Mouse (Mus musculus): Measurements from ENCODE around the gene Fank1.
A peak's percentile ranks its signal among the peaks of the same experiment; 100 is the strongest.

Fank1 gene

GRCm38 (mm10) chr7:133768027-133768426 is 8.6 kb upstream of the Fank1 start:
- no peak for DNase-seq (ENCODE audit: low spot score)

- DNase-seq (ENCODE audit: low spot score), result no peak
These were observed 8.1 kb upstream of the Fank1 start for GRCm38 (mm10) chr7:133768517-133768916.

- no peak for DNase-seq (ENCODE audit: low spot score)
These were observed 1.5 kb upstream of the Fank1 start for GRCm38 (mm10) chr7:133775179-133775578.

- DNase-seq (ENCODE audit: low spot score), result peak; percentile 22
These were observed 650 bp upstream of the Fank1 start for GRCm38 (mm10) chr7:133775796-133776625.

GRCm38 (mm10) chr7:133781583-133781982 is 4.9 kb downstream of the Fank1 start:
- DNase-seq (ENCODE audit: low spot score), result no peak

- DNase-seq (ENCODE audit: low spot score), result no peak
These were observed 5.3 kb downstream of the Fank1 start for GRCm38 (mm10) chr7:133781991-133782390.

- peak; percentile 21 for DNase-seq (ENCODE audit: low spot score)
These were observed 6.2 kb downstream of the Fank1 start, which contains the start of gene Dhx32 for GRCm38 (mm10) chr7:133782717-133783435. Gene Dhx32 (minus strand): TSS chr7:133782726.

- no peak for DNase-seq (ENCODE audit: low spot score)
These were observed 10.9 kb downstream of the Fank1 start for GRCm38 (mm10) chr7:133787571-133787970.

GRCm38 (mm10) chr7:133788147-133788546 is 11.5 kb downstream of the Fank1 start:
- DNase-seq (ENCODE audit: low spot score), result no peak

- no peak for DNase-seq (ENCODE audit: low spot score)
These were observed 13.5 kb downstream of the Fank1 start for GRCm38 (mm10) chr7:133790171-133790570.

GRCm38 (mm10) chr7:133790608-133791229 is 14.1 kb downstream of the Fank1 start:
- DNase-seq (ENCODE audit: low spot score), result no peak

- no peak for DNase-seq (ENCODE audit: low spot score)
These were observed 16.1 kb downstream of the Fank1 start for GRCm38 (mm10) chr7:133792771-133793170.

GRCm38 (mm10) chr7:133793248-133794131 is 16.8 kb downstream of the Fank1 start:
- no peak for DNase-seq (ENCODE audit: low spot score)

GRCm38 (mm10) chr7:133794720-133795119 is 18.1 kb downstream of the Fank1 start:
- no peak for DNase-seq (ENCODE audit: low spot score)

GRCm38 (mm10) chr7:133799928-133800327 is 23.3 kb downstream of the Fank1 start:
- no peak for DNase-seq (ENCODE audit: low spot score)

GRCm38 (mm10) chr7:133801823-133802222 is 25.2 kb downstream of the Fank1 start:
- DNase-seq (ENCODE audit: low spot score), result no peak

GRCm38 (mm10) chr7:133805614-133806175 is 29.0 kb downstream of the Fank1 start:
- DNase-seq (ENCODE audit: low spot score), result peak; percentile 37

GRCm38 (mm10) chr7:133812927-133813326 is 36.3 kb downstream of the Fank1 start:
- no peak for DNase-seq (ENCODE audit: low spot score)

GRCm38 (mm10) chr7:133813331-133813730 is 36.7 kb downstream of the Fank1 start:
- no peak for DNase-seq (ENCODE audit: low spot score)

- DNase-seq (ENCODE audit: low spot score), result no peak
These were observed 47.1 kb downstream of the Fank1 start for GRCm38 (mm10) chr7:133823751-133824150.

- DNase-seq (ENCODE audit: low spot score), result no peak
These were observed 47.9 kb downstream of the Fank1 start for GRCm38 (mm10) chr7:133824579-133824978.
